Mouse (Mus musculus): ENCODE measurements around the gene Spats1.

GRCm38 (mm10) chr17:45488321-45489254, 13.4 kb upstream of the Spats1 start:
- TF ChIP-seq HCFC1 (IDR thresholded peaks at IDR 0.05; ENCODE audit: borderline replicate concordance, insufficient read depth, low read length): no peak
- no peak for TF ChIP-seq ZNF384 (IDR thresholded peaks at IDR 0.05; ENCODE audit: low read depth, low read length)
- TF ChIP-seq MAFK (IDR thresholded peaks at IDR 0.05; ENCODE audit: insufficient read depth, low read depth, low read length): no peak
